Mouse (Mus musculus) liver, embryonic 14.5 days (tissue): ENCODE data around the gene Gm12248. TPM values are rescaled to one million over a fixed set of nuclear protein-coding genes. Genes with fewer than 3 reads are reported as not detected.

ENCODE experiments used
- ATAC-seq: fragments of 200-750 bp; cut with Nextera tagmentation; 2 replicates; pipeline ENCODE4 v1.8.0; 2017; ENCODE audit warnings: moderate number of reproducible peaks, mild to moderate bottlenecking, moderate library complexity; ENCODE audit not compliant: insufficient read depth
- DNase-seq, 3 experiments: peaks; one replicate each; pipeline ENCODE4 v3.0.0-alpha.2; 2012 to 2013; ENCODE audit warnings: low read depth in 3 of 3, low spot score in 3 of 3
- H3K27ac ChIP-seq: fragments of 300-500 bp; sonication (generic); 2 replicates; pipeline ENCODE4 v1.5.1; 2014; ENCODE audit warnings: moderate library complexity, mild to moderate bottlenecking, control low read depth, inconsistent platforms
- H3K27me3 ChIP-seq: fragments of 300-500 bp; sonication (generic); 2 replicates; pipeline ENCODE4 v1.6.1; 2014; ENCODE audit warnings: mild to moderate bottlenecking, low read length, moderate library complexity; ENCODE audit not compliant: control insufficient read depth, insufficient read depth
- H3K36me3 ChIP-seq: fragments of 300-500 bp; sonication (generic); replicated peaks from 2 replicates; pipeline ENCODE4 v1.6.1; 2014; ENCODE audit warnings: low read depth; ENCODE audit not compliant: control insufficient read depth, insufficient read depth
- H3K4me1 ChIP-seq, 2 experiments: fragments of 200-500 bp in 1 of 2; fragments of 300-500 bp in 1 of 2; sonication (generic) in 1 of 2; replicated peaks; 2 replicates each; pipeline ENCODE4 v1.6.1; 2012 to 2014; ENCODE audit warnings: antibody characterized with exemption in 1 of 2, inconsistent platforms in 1 of 2, low read length in 1 of 2; ENCODE audit not compliant: control insufficient read depth in 2 of 2, insufficient read depth in 2 of 2
- H3K4me2 ChIP-seq: fragments of 300-500 bp; sonication (generic); 2 replicates; pipeline ENCODE4 v1.6.1; 2014; ENCODE audit warnings: low read depth, mild to moderate bottlenecking, control low read depth, moderate library complexity
- H3K4me3 ChIP-seq, 2 experiments: fragments of 200-500 bp in 1 of 2; fragments of 300-500 bp in 1 of 2; sonication (generic) in 1 of 2; 2 replicates each; pipeline ENCODE4 v1.5.1; 2012 to 2014; ENCODE audit warnings: low read depth in 2 of 2, low read length in 2 of 2, mild to moderate bottlenecking in 2 of 2, control low read depth in 1 of 2, inconsistent platforms in 1 of 2, moderate library complexity in 1 of 2; ENCODE audit not compliant: insufficient read depth in 1 of 2
- H3K9ac ChIP-seq: fragments of 300-500 bp; sonication (generic); replicated peaks from 2 replicates; pipeline ENCODE4 v1.6.1; 2014; ENCODE audit warnings: mild to moderate bottlenecking, control low read depth, moderate library complexity
- H3K9me3 ChIP-seq: fragments of 300-500 bp; sonication (generic); 2 replicates; pipeline ENCODE4 v1.6.1; 2016; ENCODE audit warnings: low read length, mixed read lengths; ENCODE audit not compliant: control insufficient read depth
- CTCF ChIP-seq: IDR thresholded peaks from 2 replicates; pipeline ENCODE4 v1.5.1; 2016; ENCODE audit warnings: antibody characterized with exemption, low read depth, control low read depth
- EP300 ChIP-seq: IDR thresholded peaks from 2 replicates; pipeline ENCODE4 v1.6.1; 2016; ENCODE audit warnings: antibody characterized with exemption, low read depth
- WGBS: fragments of 180-500 bp; shearing (Covaris S2); extraction: QIAGEN DNeasy Blood & Tissue Kit; methylation state at CpG from one replicate; pipeline ENCODE4 v1.1.7; 2014; ENCODE audit not compliant: insufficient replicate concordance; 5-methylcytosine and 5-hydroxymethylcytosine counted together
- polyA plus RNA-seq, 2 experiments: library from polyadenylated mRNA; depleted of rRNA in 1 of 2; stranded (reverse) in 1 of 2; unstranded in 1 of 2; fragments of >200 nt; fragmentation: Nextera tagmentation in 1 of 2; extraction: Ambion mirVana in 1 of 2; gene quantifications; 2 replicates each; pipeline versions ENCODE4 v1.2.1 to v1.2.3; 2012 to 2014

Gm12248 gene
- polyA plus RNA-seq, 2 experiments = not detected

DNA sequence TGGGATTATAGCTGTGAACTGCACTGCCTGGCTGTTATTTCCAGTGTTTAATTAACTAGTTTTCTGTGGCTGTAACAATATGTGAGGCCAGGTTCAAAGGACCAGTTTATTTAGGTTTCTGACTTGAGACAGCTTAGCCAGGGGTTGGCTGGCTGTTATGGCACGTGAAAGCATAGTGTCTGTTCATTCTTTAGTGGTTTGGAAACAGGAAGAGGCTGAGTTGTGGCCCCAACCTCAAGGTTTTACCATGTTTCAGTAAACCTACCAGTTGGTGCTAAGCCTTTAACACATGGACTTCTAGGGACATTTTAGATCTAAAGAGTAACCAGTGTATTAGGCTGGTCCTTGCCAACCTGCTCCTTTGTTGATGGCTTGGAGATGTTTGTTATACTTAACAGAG, 23.6 kb upstream of the Gm12248 start:
- H3K9me3 ChIP-seq = no peaks in the 10 kb centered on the region
- no peak overlapping the region for H3K4me2 ChIP-seq
- no peak overlapping the region for H3K4me3 ChIP-seq
- H3K9ac ChIP-seq = no peak overlapping the region
- no peaks in the 10 kb centered on the region for H3K27me3 ChIP-seq
- no peaks in the 10 kb centered on the region for H3K4me1 ChIP-seq
- peaks cover 51% of the 10 kb centered on the region for H3K36me3 ChIP-seq
- no peak for TF ChIP-seq CTCF
- no peak overlapping the region for H3K27ac ChIP-seq
- DNase-seq (no peak), ATAC-seq (no peak)
- 27% methylated on average over 1 of the region's 1 CpGs for WGBS

DNA sequence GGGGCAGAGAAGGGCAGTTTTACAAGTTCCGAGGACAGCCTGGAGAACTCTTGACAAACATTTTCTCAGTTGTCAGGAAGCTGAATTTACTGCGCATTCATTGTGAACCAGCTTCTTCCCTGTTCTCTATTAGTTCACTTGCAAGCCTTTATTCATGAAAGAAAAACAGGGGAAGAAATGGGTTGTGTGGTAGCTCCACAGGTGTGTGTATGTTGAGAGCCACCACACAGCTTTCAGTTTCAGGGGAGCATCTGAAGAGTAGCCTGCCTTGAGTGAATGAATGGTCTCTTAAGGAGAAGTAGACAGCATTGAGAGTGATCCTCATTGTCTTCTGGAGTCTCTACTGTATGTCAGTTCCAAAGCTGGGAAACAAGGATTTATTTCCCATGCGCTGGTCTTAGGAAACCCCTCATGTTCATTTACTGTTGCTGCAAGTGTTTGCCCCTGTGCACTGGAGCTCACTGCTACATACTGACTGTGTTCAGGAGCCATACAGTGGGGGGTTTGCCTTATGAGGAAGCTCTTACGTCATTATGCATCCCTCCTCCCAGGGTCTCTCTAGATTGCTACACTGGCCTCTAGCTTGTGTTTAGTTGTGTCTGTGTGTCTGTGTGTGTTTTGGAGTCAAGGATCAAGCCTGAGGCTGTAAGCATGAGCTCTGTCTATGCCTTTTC, 14.9 kb upstream of the Gm12248 start:
- Histone ChIP-seq H3K4me3 (no peak overlapping the region), H3K4me2 (no peak overlapping the region), H3K9ac (no peak overlapping the region), H3K9me3 (no peaks in the 10 kb centered on the region), H3K4me1 (peaks cover 7 to 12% of the 10 kb centered on the region in 2 experiments), H3K27ac (no peak overlapping the region), H3K36me3 (peaks cover 22% of the 10 kb centered on the region), H3K27me3 (no peaks in the 10 kb centered on the region)
- DNase-seq (no peak), ATAC-seq (no peak)
- TF ChIP-seq EP300 (no peak), CTCF (no peak)
- WGBS = 75% methylated on average over 4 of the region's 4 CpGs

DNA sequence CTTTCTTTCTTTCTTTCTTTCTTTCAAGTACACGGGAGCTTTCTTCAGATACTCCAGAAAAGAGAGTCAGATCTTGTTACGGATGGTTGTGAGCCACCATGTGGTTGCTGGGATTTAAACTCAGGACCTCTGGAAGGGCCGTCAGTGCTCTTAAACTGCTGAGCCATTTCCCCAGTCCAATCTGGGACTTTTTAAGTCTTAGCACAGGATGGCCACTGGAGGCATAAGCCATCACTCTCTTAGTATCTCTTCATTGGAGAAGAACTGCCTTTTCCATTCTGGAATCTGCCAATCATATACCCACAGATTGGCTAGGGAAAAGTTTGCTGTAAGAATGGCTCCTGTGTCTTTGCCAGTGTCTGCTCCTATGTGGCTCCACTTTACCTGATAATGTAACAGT, 14.1 kb upstream of the Gm12248 start:
- Histone ChIP-seq H3K9me3 (no peaks in the 10 kb centered on the region), H3K4me1 (peaks cover 7 to 12% of the 10 kb centered on the region in 2 experiments), H3K4me2 (no peak overlapping the region), H3K27me3 (no peaks in the 10 kb centered on the region), H3K36me3 (peaks cover 20% of the 10 kb centered on the region), H3K9ac (no peak overlapping the region), H3K27ac (no peak overlapping the region), H3K4me3 (no peak overlapping the region)
- no peak for TF ChIP-seq EP300
- TF ChIP-seq CTCF = no peak
- DNase-seq (no peak), ATAC-seq (no peak)
- 59% methylated on average over 3 of the region's 3 CpGs for WGBS

DNA sequence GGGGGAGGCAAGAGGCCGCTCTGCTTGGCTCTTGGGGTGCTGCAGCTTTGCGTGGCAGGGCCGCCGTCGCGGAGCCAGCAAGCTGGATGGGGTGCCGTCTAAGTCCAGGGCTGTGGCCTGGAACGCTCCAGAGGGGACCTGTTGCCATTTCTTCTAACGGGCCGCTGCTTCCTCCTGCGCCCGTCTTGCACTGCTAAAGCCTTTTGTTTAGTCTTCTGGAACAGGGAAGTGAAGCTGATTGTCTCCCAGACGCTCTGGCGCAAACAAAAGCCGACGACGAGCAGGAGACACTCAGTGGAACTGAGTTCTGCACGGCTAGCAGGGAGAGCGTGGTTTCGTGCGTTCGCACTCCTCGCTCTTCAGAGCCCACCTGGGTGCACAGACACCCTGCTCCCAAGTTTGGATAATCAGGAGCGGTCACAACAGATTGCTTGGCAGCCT, 11.4 kb upstream of the Gm12248 start:
- H3K27me3 ChIP-seq = no peaks in the 10 kb centered on the region
- H3K4me3 ChIP-seq = peak overlapping the region; percentile 75 to 84
- H3K4me1 ChIP-seq = peaks cover 7 to 12% of the 10 kb centered on the region in 2 experiments
- DNase-seq (peak in 2 of 3 experiments; percentile 35 to 38), ATAC-seq (peak; percentile 3)
- WGBS = under 1% methylated on average over 24 of the region's 24 CpGs
- H3K4me2 ChIP-seq = peak overlapping the region; percentile 62
- peaks cover under 1% of the 10 kb centered on the region; the same call in 1 of the 2 replicates for H3K36me3 ChIP-seq
- H3K9ac ChIP-seq = peak overlapping the region; percentile 84
- no peaks in the 10 kb centered on the region for H3K9me3 ChIP-seq
- no peak for TF ChIP-seq CTCF
- peak overlapping the region; percentile 77 for H3K27ac ChIP-seq

DNA sequence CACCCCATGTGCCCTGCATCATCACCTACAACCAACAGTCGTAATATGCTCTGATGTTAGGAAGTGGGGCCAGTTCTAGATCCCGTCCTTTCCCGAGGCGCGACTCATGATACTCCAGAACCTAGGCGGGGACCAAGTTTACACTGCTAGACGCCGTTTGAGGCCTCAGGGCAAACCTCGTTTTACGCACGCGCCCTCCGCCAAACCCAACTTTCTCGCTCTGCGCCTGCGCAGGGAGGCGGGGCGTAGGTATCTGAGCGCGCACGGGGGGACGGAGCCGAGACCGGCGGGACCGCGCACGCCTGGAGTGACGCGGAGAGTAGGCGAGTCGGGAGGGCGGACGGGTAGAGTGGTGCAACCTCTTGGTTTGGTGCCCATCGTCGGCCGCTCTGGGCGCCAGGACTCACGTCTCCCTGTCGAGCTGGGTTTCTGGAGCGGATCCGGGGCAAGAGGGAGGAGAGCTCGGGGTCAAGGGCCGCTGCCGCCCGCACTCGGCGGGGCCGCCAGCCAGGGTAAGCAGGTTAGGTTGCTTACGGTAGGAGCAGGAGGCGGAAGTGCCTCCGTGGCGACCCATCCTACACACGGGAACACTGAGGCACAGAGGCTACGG, 10.9 kb upstream of the Gm12248 start, which contains the start of gene Cnot8:
Gene Cnot8, plus strand, starts transcription at position 457 of the 610 bp plus-strand sequence.
- no peaks in the 10 kb centered on the region for H3K9me3 ChIP-seq
- H3K4me3 ChIP-seq = peak within 1 kb of the TSS; percentile 75 to 84
- 0 out of 2 replicates have a peak, but pooled peaks have one; percentile 12 for TF ChIP-seq EP300
- peak; percentile 1; the same call in 1 of the 2 replicates for TF ChIP-seq CTCF
- ATAC-seq (peak; percentile 99), DNase-seq (peak; percentile 96 to 97 (median 97))
- WGBS = under 1% methylated on average over 55 of the region's 55 CpGs
- H3K9ac ChIP-seq = peak within 1 kb of the TSS; percentile 84
- H3K27me3 ChIP-seq = no peaks in the 10 kb centered on the region
- H3K4me2 ChIP-seq = peak within 1 kb of the TSS; percentile 69
- peak within 1 kb of the TSS; percentile 77 for H3K27ac ChIP-seq
- H3K36me3 ChIP-seq = no peaks in the 10 kb centered on the region
- H3K4me1 ChIP-seq = peaks cover 7 to 12% of the 10 kb centered on the region in 2 experiments
